Mouse (Mus musculus): Measurements from ENCODE around the gene Arl6. TPM values are rescaled to one million over a fixed set of nuclear protein-coding genes. Genes with fewer than 3 reads are reported as not detected.

Arl6 gene
- polyA plus RNA-seq (2012; rRNA removed) = 5.8 and 7.9 TPM in 2 replicates

- DNase-seq (ENCODE audit: low read depth) = peak; percentile 62
Observed at GRCm38 (mm10) chr16:59639102-59639691, at the start of gene Arl6. Arl6 (minus strand) TSS chr16:59639391.

- no peak for DNase-seq (ENCODE audit: low read depth)
Observed at GRCm38 (mm10) chr16:59685135-59685534, 45.9 kb upstream of the Arl6 start.

DNA sequence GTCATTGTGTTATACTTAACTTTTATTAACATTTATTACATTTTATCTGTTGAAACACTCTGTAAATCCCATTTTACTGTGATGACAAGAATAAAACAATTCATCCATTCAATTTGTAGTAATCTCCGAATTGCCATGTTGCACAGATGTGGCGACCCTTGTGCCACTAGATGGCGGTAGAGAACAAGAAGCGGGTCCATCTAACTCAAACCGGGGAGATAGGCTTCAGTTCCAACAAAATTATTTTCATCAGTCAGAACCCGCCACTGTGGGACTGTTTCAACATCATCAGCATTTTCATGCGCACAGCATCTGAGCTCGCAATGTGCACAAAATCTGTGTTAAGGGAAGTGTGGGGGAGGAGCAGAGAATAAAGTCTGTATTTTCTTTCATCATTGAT lies 44.2 kb upstream of the Arl6 start:
- no peak for DNase-seq (ENCODE audit: low read depth)

GRCm38 (mm10) chr16:59682216-59682891 lies 43.2 kb upstream of the Arl6 start:
- no peak for DNase-seq (ENCODE audit: low read depth)

- no peak for DNase-seq (ENCODE audit: low read depth)
Observed at GRCm38 (mm10) chr16:59666938-59667337, 27.7 kb upstream of the Arl6 start.

GRCm38 (mm10) chr16:59643766-59644165 lies 4.6 kb upstream of the Arl6 start:
- DNase-seq (ENCODE audit: low read depth) = no peak

GRCm38 (mm10) chr16:59639985-59640384 lies 794 bp upstream of the Arl6 start:
- DNase-seq (ENCODE audit: low read depth) = peak; percentile 49

DNA sequence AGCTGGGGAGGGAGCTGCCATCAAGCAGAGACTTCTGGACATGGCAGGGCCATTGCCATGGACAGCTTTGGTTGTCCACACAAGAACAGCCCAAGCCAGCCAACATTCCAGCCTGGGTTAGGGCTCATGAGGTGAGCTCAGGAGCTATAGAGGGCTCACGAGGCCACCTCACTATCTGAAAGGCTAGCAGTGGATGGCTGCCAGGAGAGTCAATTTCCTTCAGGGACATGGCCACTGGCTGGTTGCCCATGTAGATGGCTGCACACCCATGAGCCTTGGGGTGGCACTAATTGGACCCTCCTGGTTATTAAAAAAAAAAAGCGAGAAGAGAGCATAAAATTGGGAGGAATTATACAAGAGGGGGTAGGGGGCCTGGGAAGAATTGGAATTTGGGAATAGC lies 4.6 kb downstream of the Arl6 start:
- no peak for DNase-seq (ENCODE audit: low read depth)

GRCm38 (mm10) chr16:59621554-59621953 lies 17.6 kb downstream of the Arl6 start:
- DNase-seq (ENCODE audit: low read depth) = no peak

GRCm38 (mm10) chr16:59617167-59617566 lies 22.0 kb downstream of the Arl6 start:
- DNase-seq (ENCODE audit: low read depth) = no peak

DNA sequence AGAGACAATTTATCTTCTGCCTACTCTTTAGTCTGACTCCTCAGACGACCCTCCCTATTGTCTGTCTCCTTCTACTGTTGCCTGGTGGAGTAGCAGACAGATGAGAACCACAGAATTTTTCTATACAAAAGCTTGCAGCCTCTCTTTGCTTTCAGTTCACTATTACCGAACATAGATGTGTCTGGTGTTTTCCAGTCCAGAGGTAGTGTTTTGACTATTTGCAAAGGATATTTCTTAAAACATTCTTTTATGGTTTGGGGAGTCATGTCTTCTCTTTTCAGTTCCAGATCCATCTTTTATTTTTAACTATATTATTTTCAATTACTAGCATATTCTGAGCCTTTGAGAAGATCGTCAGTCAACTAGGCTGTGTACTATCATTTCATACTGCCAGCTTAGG lies 23.5 kb downstream of the Arl6 start:
- DNase-seq (ENCODE audit: low read depth) = no peak

DNA sequence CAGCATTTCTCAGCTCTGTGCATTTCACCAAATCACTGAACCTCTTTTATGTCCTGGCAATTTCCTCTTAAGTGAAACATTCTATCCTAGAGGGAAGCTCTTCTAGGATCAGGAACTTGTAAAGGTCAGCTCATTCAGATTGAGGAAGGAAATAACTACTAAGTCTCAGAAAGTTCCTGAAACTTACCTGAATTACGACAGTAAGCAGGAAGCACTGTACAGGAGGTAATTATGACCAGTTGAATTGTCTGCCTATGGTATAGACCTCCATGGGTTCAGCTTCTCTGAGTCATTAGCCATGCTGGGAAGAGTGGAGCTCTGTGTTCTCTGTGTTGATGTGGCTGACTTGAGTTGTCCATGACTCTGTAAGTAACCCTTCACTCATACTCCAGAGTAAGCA lies 28.4 kb downstream of the Arl6 start:
- no peak for DNase-seq (ENCODE audit: low read depth)

GRCm38 (mm10) chr16:59604078-59604781 lies 35.0 kb downstream of the Arl6 start:
- no peak for DNase-seq (ENCODE audit: low read depth)

DNA sequence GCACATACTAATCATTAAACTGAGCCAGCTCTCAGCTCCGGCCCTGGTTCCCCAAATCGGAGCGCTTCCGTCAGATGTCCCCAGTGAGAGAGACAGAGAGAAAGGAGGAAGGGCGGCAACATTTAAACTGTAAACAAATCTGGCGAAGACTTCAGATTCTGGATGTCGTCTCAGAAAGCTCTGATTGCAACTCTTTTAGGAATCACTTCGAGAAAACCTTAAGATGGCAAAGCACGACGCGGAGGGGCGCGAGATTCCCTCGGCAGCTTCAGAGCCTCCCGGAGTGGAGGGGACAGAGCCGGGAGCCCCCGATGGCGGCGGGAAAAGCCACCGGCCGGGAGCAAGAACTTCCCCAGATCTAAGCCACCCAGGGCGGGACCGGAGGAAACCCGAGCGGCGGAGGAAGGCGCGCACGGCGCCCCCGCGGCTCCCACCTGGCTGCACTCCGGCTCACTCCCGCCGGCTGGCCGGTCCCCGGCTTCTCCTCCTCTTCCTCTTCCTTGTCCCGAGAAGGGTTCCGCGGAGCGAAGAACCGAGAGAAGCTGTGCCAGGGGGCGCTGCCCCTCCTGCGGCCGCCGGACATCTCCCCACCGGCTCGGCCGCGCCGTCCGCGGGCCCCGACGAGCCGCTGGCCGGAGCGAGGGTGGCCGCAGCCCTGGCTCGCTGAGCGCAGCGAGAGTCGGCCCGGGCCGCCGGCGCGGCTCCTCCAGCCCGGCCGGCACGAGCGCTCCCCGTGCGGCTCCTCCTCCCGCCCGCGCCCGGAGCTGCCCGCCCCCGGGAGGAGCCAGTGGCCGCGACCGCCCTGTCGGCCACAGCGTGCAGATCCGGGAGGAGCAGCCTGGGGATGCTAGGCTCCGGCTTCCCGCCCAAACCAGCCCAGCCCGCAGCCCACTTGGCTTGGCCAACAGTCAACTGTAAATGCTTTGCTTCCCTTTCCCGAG lies 38.6 kb downstream of the Arl6 start, which contains the start of gene Crybg3:
Crybg3 (minus strand) TSS at position 669 of the 941 bp plus-strand sequence.
- DNase-seq (ENCODE audit: low read depth) = no peak

DNA sequence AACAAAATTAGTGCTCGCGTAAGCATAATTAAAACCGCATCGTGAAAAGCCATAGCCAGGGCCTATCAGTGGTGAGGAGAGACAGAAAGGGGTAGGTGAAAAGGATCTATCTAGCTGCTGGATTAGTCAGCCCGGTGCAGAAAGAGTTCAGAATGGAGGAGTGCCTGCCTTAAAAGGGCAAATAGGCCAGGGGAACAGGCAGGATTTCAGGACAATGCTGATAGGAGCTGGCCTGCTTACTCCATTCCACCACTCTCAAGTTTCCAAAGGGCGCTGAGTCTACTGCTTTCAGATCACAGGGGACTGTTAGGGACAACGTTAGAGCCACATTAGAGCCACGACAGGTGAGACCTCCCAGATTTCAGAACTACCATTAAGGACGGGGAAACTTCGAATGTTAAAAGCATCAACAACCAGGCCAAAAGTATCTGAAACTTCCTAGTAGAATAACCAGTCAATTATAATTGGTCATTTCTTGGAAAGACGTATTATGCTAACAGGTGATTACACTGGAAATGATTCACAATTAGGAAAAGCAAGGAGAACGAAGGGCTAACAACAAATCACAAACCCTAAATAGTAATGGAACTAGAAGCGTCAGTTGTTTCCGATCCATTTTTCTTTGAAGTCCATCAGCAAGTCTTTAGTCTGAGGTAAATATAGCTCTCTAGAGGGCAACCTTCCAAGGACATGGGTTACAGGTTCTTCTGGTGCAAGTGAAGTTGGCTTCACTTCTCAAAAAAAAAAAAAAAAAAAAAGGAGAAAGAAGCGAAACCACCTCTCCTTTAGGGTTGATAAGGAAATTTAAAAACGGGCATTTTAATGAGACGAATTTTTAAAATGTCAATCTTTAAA lies 39.6 kb downstream of the Arl6 start:
- DNase-seq (ENCODE audit: low read depth) = no peak

GRCm38 (mm10) chr16:59598997-59599396 lies 40.2 kb downstream of the Arl6 start:
- DNase-seq (ENCODE audit: low read depth) = no peak

- no peak for DNase-seq (ENCODE audit: low read depth)
Observed at GRCm38 (mm10) chr16:59597256-59597655, 41.9 kb downstream of the Arl6 start.

DNA sequence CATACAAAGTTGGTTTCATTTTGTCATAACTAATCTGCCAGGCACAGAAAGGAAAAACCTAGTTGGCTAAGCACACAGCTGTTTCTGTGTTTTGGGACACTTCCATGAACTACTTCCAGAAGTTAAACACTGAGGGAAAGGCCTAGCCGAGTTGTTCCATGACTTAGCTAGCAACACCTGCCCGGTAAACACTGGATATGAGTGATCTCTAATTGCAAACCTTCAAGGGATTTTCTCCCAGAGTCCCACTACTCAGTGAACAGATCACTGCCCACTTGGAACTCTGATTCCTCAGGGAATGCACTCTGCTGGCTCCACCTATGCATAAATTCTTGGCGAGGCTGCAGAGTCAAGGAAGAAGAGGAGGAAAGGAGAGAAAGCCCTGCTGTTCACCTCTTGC lies 44.5 kb downstream of the Arl6 start:
- no peak for DNase-seq (ENCODE audit: low read depth)

GRCm38 (mm10) chr16:59590790-59591189 lies 48.4 kb downstream of the Arl6 start:
- DNase-seq (ENCODE audit: low read depth) = no peak

- no peak for DNase-seq (ENCODE audit: low read depth)
Observed at GRCm38 (mm10) chr16:59588351-59589025, 50.7 kb downstream of the Arl6 start.
